Mouse (Mus musculus): ENCODE results near the gene F11. TPM values are rescaled to one million over a fixed set of nuclear protein-coding genes. Genes with fewer than 3 reads are reported as not detected.

The F11 gene
- polyA plus RNA-seq, 1 experiment, result not detected

DNA sequence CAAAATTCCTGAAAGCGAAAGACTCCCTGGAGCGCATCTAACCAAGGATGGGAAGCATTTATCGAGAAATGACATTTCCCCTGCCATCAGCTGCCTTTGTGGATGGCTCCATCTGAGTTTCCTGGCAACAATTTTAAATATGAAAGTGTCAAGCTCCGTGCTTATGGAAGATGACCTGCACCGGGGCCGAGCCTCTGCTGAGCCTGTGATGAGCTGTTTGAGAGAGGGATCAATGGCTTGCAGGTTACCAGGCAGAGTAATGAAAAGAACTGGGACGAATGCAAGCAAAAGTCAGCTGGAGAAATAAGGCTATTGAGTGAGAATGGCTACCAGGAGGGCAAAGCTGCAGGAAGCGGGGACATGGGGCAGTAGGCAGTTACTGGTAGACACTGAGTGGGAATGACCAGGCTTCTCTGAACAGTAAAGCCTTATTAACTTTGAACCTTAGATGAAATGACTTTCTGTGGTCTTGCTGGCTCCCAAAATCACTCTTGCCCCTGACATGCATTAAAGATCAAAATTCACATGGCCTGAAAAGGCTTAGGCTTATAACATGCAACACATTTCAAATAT, 65.8 kb downstream of the F11 start:
- no peak overlapping the region for H3K27ac ChIP-seq (replicated peaks; ENCODE audit: low read depth, low read length)
- no peak overlapping the region for H3K4me3 ChIP-seq (ENCODE audit: insufficient read depth, low read depth, low read length)
- no peaks in the 10 kb centered on the region for H3K4me1 ChIP-seq (ENCODE audit: control insufficient read depth, insufficient read depth, insufficient read length, low read length)

Other genes with a start within 250 kb of the F11 start
- gene Mtnr1a, start 192.9 kb downstream of the F11 start, polyA plus RNA-seq (2012; ENCODE audit: insufficient read depth, insufficient read length, missing spikeins), result not detected in 2 replicates
- gene Klkb1, start 32.8 kb upstream of the F11 start, polyA plus RNA-seq (2012; ENCODE audit: insufficient read depth, insufficient read length, missing spikeins), result 0.38 and 0.40 TPM in 2 replicates
- not detected in 2 replicates for gene Gm45753, start 46.4 kb upstream of the F11 start, polyA plus RNA-seq (2012; ENCODE audit: insufficient read depth, insufficient read length, missing spikeins)
- gene Cyp4v3, start 71.2 kb upstream of the F11 start, polyA plus RNA-seq (2012; ENCODE audit: insufficient read depth, insufficient read length, missing spikeins), result 29.3 and 45.5 TPM in 2 replicates
- gene Fam149a, start 120.3 kb upstream of the F11 start, polyA plus RNA-seq (2012; ENCODE audit: insufficient read depth, insufficient read length, missing spikeins), result 10.6 and 13.1 TPM in 2 replicates
- gene Tlr3, start 149.0 kb upstream of the F11 start, polyA plus RNA-seq (2012; ENCODE audit: insufficient read depth, insufficient read length, missing spikeins), result 6.6 and 7.1 TPM in 2 replicates
- gene Sorbs2, start 245.8 kb upstream of the F11 start, polyA plus RNA-seq (2012; ENCODE audit: insufficient read depth, insufficient read length, missing spikeins), result 4.7 and 6.4 TPM in 2 replicates